Mouse (Mus musculus) forebrain, embryonic 15.5 days (tissue): ENCODE results near the gene Arpc4. TPM values are rescaled to one million over a fixed set of nuclear protein-coding genes. Genes with fewer than 3 reads are reported as not detected.

Source experiments
- ATAC-seq: fragments of 200-750 bp; cut with Nextera tagmentation; replicated peaks from 2 replicates; pipeline ENCODE4 v1.8.0; 2017; ENCODE audit warnings: mild to moderate bottlenecking, moderate TSS enrichment, moderate library complexity
- H3K27ac ChIP-seq: fragments of 300-500 bp; sonication (generic); replicated peaks from 2 replicates; pipeline ENCODE4 v1.5.1; 2015; ENCODE audit warnings: mild to moderate bottlenecking, inconsistent platforms
- H3K27me3 ChIP-seq: fragments of 300-500 bp; sonication (generic); 2 replicates; pipeline ENCODE4 v1.6.1; 2015; ENCODE audit warnings: inconsistent platforms
- H3K36me3 ChIP-seq: fragments of 300-500 bp; sonication (generic); 2 replicates; pipeline ENCODE4 v1.6.1; 2015; ENCODE audit warnings: mild to moderate bottlenecking, inconsistent platforms
- H3K4me1 ChIP-seq: fragments of 300-500 bp; sonication (generic); 2 replicates; pipeline ENCODE4 v1.6.1; 2015; ENCODE audit warnings: inconsistent platforms
- H3K4me2 ChIP-seq: fragments of 300-500 bp; sonication (generic); replicated peaks from 2 replicates; pipeline ENCODE4 v1.6.1; 2015; ENCODE audit warnings: mild to moderate bottlenecking, inconsistent platforms
- H3K4me3 ChIP-seq: fragments of 300-500 bp; sonication (generic); 2 replicates; pipeline ENCODE4 v1.5.1; 2015; ENCODE audit warnings: mild to moderate bottlenecking, inconsistent platforms
- H3K9ac ChIP-seq: fragments of 300-500 bp; sonication (generic); replicated peaks from 2 replicates; pipeline ENCODE4 v1.6.1; 2015; ENCODE audit warnings: mild to moderate bottlenecking, inconsistent platforms
- H3K9me3 ChIP-seq: fragments of 300-500 bp; sonication (generic); 2 replicates; pipeline ENCODE4 v1.6.1; 2016; ENCODE audit warnings: inconsistent platforms
- WGBS: fragments of 180-500 bp; shearing (Covaris S2); methylation state at CpG from one replicate; pipeline ENCODE4 v1.1.7; 2015; ENCODE audit warnings: mixed read lengths; 5-methylcytosine and 5-hydroxymethylcytosine counted together
- polyA plus RNA-seq: library from polyadenylated mRNA; unstranded; fragments of >200 nt; fragmentation: Nextera tagmentation; extraction: Ambion mirVana; gene quantifications from 2 replicates; pipeline ENCODE4 v1.2.1, GENCODE M21; 2015

The Arpc4 gene
- polyA plus RNA-seq, 1 experiment from 2014 or later: 428 TPM

- Histone ChIP-seq H3K4me3 (no peak overlapping the region), H3K27ac (no peak overlapping the region), H3K27me3 (no peaks in the 10 kb centered on the region), H3K4me2 (no peak overlapping the region), H3K4me1 (peaks cover 14% of the 10 kb centered on the region), H3K9ac (no peak overlapping the region), H3K36me3 (peaks cover 51% of the 10 kb centered on the region), H3K9me3 (no peaks in the 10 kb centered on the region)
- ATAC-seq: no peak
- 90% methylated on average over 3 of the region's 3 CpGs for WGBS
These were observed 12.8 kb downstream of the Arpc4 start for GRCm38 (mm10) chr6:113390715-113391114.

DNA sequence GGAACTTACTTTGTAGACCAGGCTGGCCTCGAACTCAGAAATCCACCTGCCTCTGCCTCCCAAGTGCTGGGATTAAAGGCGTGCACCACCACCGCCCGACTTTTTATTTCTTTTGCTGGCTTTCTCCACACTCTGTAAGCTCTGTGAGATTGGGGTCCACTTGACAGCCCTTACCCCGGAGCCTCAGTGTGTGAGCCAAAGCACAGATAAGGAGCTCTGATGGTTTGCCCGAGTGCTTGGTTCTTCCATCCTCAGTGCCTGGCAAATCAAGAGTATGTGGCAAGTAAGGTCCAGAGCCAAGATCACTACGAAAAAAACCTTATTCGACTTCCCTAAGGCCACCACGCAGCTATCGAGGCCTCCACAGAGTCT, 14.1 kb downstream of the Arpc4 start:
- peak overlapping the region; percentile 76 for H3K4me2 ChIP-seq
- ATAC-seq: no peak
- no peaks in the 10 kb centered on the region for H3K27me3 ChIP-seq
- WGBS: 22% methylated on average over 10 of the region's 10 CpGs
- H3K9ac ChIP-seq: peak overlapping the region; percentile 65
- no peaks in the 10 kb centered on the region for H3K9me3 ChIP-seq
- H3K4me3 ChIP-seq: peak overlapping the region; percentile 47
- peaks cover 41% of the 10 kb centered on the region for H3K36me3 ChIP-seq
- peaks cover 14% of the 10 kb centered on the region for H3K4me1 ChIP-seq
- peak overlapping the region; percentile 77 for H3K27ac ChIP-seq

DNA sequence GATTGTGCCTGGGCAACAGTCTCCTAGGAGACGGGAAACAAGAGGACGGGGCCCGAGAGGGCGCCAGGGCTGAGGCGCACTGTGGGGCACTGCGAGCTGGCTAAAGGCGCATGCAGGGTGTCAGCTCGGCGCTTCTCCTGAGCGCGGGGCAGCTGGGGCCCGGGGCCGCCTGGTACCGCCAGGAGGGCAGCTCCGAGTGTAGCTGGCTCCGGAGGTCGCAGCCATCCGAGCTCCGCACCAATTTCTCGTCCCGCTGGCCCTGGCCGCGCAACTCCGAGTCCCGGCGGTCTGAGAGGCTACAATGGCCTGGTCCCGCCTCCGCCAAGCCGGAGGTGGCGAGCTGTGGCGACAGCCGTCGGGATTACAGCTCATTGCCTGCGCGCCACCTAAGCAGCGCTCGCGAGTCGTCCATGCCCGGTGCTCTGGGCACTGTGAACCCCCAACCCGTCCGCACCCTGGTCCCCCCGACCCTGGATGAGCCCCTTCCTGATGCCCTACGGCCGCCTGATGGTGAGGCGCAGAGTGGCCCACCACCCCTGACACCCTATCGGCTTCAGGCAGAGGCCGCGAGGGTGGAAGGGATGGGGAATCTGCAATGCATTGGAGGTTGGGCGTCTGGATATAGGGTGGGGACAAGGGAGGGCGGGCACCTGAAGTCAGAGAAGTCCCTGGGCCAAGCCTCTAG, 14.6 kb downstream of the Arpc4 start:
- H3K27ac ChIP-seq: peak overlapping the region; percentile 77
- under 1% methylated on average over 51 of the region's 51 CpGs for WGBS
- peak overlapping the region; percentile 47 for H3K4me3 ChIP-seq
- H3K4me2 ChIP-seq: peak overlapping the region; percentile 76
- peaks cover 36% of the 10 kb centered on the region for H3K36me3 ChIP-seq
- peak; percentile 89 for ATAC-seq
- H3K9me3 ChIP-seq: no peaks in the 10 kb centered on the region
- peaks cover 14% of the 10 kb centered on the region for H3K4me1 ChIP-seq
- H3K27me3 ChIP-seq: no peaks in the 10 kb centered on the region
- H3K9ac ChIP-seq: peak overlapping the region; percentile 65

GRCm38 (mm10) chr6:113393951-113394350, 16.0 kb downstream of the Arpc4 start:
- Histone ChIP-seq H3K36me3 (peaks cover 22% of the 10 kb centered on the region), H3K27me3 (no peaks in the 10 kb centered on the region), H3K4me2 (no peak overlapping the region), H3K4me3 (no peak overlapping the region), H3K27ac (no peak overlapping the region), H3K4me1 (peaks cover 14% of the 10 kb centered on the region), H3K9ac (no peak overlapping the region), H3K9me3 (no peaks in the 10 kb centered on the region)
- ATAC-seq: no peak
- 94% methylated on average over 6 of the region's 6 CpGs for WGBS

DNA sequence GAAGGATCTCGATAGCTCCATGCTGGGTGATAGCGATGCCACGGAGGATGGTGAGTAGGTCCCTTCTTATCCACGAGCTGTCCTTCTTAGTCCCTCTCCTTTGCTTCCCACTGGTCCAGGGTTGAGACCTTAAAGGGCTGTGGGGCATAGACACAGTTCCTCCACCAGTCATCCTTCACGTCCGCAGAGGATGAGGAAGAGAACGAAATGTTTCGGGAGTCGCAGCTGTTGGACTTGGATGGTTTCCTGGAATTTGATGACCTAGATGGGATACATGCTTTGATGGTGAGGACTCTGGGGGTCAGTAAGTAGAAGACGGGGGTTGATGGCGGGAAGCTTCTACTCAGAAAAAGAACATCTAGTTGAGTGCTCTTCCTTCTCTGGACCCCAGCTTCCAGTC, 16.9 kb downstream of the Arpc4 start:
- peaks cover 14% of the 10 kb centered on the region for H3K4me1 ChIP-seq
- no peak for ATAC-seq
- 92% methylated on average over 11 of the region's 11 CpGs for WGBS
- no peak overlapping the region for H3K4me3 ChIP-seq
- H3K36me3 ChIP-seq: peaks cover 13% of the 10 kb centered on the region
- H3K9ac ChIP-seq: no peak overlapping the region
- no peak overlapping the region for H3K27ac ChIP-seq
- no peak overlapping the region for H3K4me2 ChIP-seq
- H3K27me3 ChIP-seq: no peaks in the 10 kb centered on the region
- no peaks in the 10 kb centered on the region for H3K9me3 ChIP-seq

DNA sequence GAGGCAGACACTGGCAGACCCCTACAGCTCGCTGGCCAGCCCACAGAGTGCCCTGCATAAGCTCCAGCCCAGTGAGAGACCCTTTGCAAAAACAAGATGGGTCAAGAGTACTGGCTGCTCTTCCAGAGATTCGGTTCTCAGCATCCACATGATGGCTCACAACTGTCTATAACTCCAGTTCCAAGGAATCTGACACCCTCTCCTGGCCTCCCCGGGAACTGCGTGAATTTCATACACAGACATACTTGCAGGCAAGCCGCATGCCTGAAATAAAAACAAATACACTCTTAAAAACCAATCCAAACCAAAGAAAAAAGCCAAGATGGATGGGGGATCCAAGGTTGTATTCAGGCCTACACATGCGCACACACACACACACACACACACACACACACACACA, 17.6 kb downstream of the Arpc4 start:
- Histone ChIP-seq H3K27ac (no peak overlapping the region), H3K4me1 (peaks cover 14% of the 10 kb centered on the region), H3K9ac (no peak overlapping the region), H3K27me3 (no peaks in the 10 kb centered on the region), H3K9me3 (no peaks in the 10 kb centered on the region), H3K4me3 (no peak overlapping the region), H3K4me2 (no peak overlapping the region), H3K36me3 (peaks cover 7% of the 10 kb centered on the region)
- 92% methylated on average over 6 of the region's 6 CpGs for WGBS
- no peak for ATAC-seq

GRCm38 (mm10) chr6:113396270-113397030, 18.5 kb downstream of the Arpc4 start:
- Histone ChIP-seq H3K4me1 (peaks cover 14% of the 10 kb centered on the region), H3K36me3 (peaks cover 5% of the 10 kb centered on the region), H3K4me3 (no peak overlapping the region), H3K9me3 (no peaks in the 10 kb centered on the region), H3K9ac (no peak overlapping the region), H3K27ac (no peak overlapping the region), H3K27me3 (no peaks in the 10 kb centered on the region), H3K4me2 (no peak overlapping the region)
- 88% methylated on average over 10 of the region's 10 CpGs for WGBS
- ATAC-seq: no peak

- no peak overlapping the region for H3K27ac ChIP-seq
- H3K27me3 ChIP-seq: no peaks in the 10 kb centered on the region
- H3K36me3 ChIP-seq: no peaks in the 10 kb centered on the region
- H3K9me3 ChIP-seq: no peaks in the 10 kb centered on the region
- no peak overlapping the region for H3K4me2 ChIP-seq
- H3K4me3 ChIP-seq: no peak overlapping the region
- 92% methylated on average over 13 of the region's 13 CpGs for WGBS
- no peak overlapping the region for H3K9ac ChIP-seq
- no peaks in the 10 kb centered on the region for H3K4me1 ChIP-seq
- ATAC-seq: no peak
These were observed 24.2 kb downstream of the Arpc4 start for GRCm38 (mm10) chr6:113402094-113402493.

- Histone ChIP-seq H3K9me3 (no peaks in the 10 kb centered on the region), H3K4me2 (no peak overlapping the region), H3K9ac (no peak overlapping the region), H3K27ac (no peak overlapping the region), H3K4me1 (no peaks in the 10 kb centered on the region), H3K27me3 (no peaks in the 10 kb centered on the region), H3K4me3 (no peak overlapping the region), H3K36me3 (peaks cover 7% of the 10 kb centered on the region; the same call in 1 of the 2 replicates)
- WGBS: 78% methylated on average over 12 of the region's 12 CpGs
- ATAC-seq: no peak
These were observed 26.9 kb downstream of the Arpc4 start for GRCm38 (mm10) chr6:113404649-113405448.

DNA sequence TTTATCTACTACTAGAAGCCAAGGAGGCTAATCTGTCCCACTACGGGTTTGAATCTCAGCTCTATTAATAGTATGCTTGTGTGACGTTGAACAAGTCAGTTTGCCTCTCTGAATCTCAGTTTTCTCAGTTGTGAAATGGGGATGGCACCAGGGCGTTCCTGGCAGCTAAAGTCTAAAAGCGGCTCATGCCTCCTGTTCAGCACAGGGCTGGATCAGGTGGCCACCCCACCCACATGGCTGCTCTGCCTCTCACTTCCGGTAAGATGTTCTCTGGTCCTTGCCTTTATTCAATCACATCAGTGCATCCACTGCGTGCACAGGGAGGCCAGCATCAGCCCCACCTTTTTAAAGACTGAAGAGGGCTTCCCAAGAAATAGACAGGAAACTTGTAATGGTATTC, 27.6 kb downstream of the Arpc4 start:
- Histone ChIP-seq H3K4me2 (no peak overlapping the region), H3K9ac (no peak overlapping the region), H3K27me3 (no peaks in the 10 kb centered on the region), H3K4me3 (no peak overlapping the region), H3K9me3 (no peaks in the 10 kb centered on the region), H3K36me3 (peaks cover 7% of the 10 kb centered on the region; the same call in 1 of the 2 replicates), H3K27ac (no peak overlapping the region), H3K4me1 (no peaks in the 10 kb centered on the region)
- no peak for ATAC-seq
- 89% methylated on average over 6 of the region's 6 CpGs for WGBS

- Histone ChIP-seq H3K36me3 (peaks cover 7% of the 10 kb centered on the region; the same call in 1 of the 2 replicates), H3K27ac (no peak overlapping the region), H3K9me3 (no peaks in the 10 kb centered on the region), H3K9ac (no peak overlapping the region), H3K27me3 (no peaks in the 10 kb centered on the region), H3K4me2 (no peak overlapping the region), H3K4me1 (no peaks in the 10 kb centered on the region), H3K4me3 (no peak overlapping the region)
- no peak for ATAC-seq
- 81% methylated on average over 9 of the region's 9 CpGs for WGBS
These were observed 28.8 kb downstream of the Arpc4 start for GRCm38 (mm10) chr6:113406683-113407082.

DNA sequence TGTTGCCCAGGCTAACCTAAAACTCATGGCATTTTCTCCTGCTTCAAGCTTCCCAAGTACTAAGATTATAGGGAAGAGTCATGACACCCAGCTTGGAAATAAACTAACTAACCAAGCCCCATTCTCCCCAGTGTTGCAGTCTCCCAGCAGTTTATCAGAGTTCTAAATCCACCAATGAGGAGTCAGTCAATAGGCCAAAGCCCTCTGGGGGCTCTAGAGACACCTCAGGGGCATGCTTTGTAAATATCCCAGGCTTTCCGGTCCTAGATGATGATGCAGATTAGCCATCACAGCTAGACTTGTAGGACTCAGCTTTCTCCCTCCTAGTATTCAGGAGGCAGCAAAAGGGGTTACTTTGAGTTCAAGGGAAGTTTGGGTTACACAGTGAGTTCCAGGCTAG, 32.1 kb downstream of the Arpc4 start:
- Histone ChIP-seq H3K9me3 (no peaks in the 10 kb centered on the region), H3K27ac (no peak overlapping the region), H3K9ac (no peak overlapping the region), H3K27me3 (no peaks in the 10 kb centered on the region), H3K36me3 (peaks cover 7% of the 10 kb centered on the region), H3K4me3 (no peak overlapping the region), H3K4me2 (no peak overlapping the region), H3K4me1 (no peaks in the 10 kb centered on the region)
- 73% methylated on average over 1 of the region's 1 CpGs for WGBS
- ATAC-seq: no peak
